Mouse (Mus musculus) hindbrain, embryonic 15.5 days (tissue): ENCODE results near the gene Nap1l2. TPM values are rescaled to one million over a fixed set of nuclear protein-coding genes. Genes with fewer than 3 reads are reported as not detected.
"Not testable (repeated sequence)": the region's sequence is repeated elsewhere in the genome, so short reads cannot be mapped to it uniquely, and the experiment has no call there.

Experiments
- ATAC-seq: fragments of 200-750 bp; cut with Nextera tagmentation; 2 replicates; pipeline ENCODE4 v1.8.0; 2017; ENCODE audit warnings: low read depth, moderate number of reproducible peaks, moderate TSS enrichment; ENCODE audit not compliant: low FRiP score
- H3K27ac ChIP-seq: fragments of 300-500 bp; sonication (generic); replicated peaks from 2 replicates; pipeline ENCODE4 v1.5.1; 2015; ENCODE audit warnings: mild to moderate bottlenecking, inconsistent platforms
- H3K27me3 ChIP-seq: fragments of 300-500 bp; sonication (generic); 2 replicates; pipeline ENCODE4 v1.6.1; 2015; ENCODE audit warnings: control low read depth, inconsistent platforms
- H3K36me3 ChIP-seq: fragments of 300-500 bp; sonication (generic); 2 replicates; pipeline ENCODE4 v1.6.1; 2015; ENCODE audit warnings: control low read depth, inconsistent platforms
- H3K4me1 ChIP-seq: fragments of 300-500 bp; sonication (generic); replicated peaks from 2 replicates; pipeline ENCODE4 v1.6.1; 2015; ENCODE audit warnings: control low read depth, inconsistent platforms
- H3K4me2 ChIP-seq: fragments of 300-500 bp; sonication (generic); 2 replicates; pipeline ENCODE4 v1.6.1; 2015; ENCODE audit warnings: moderate library complexity, mild to moderate bottlenecking, inconsistent platforms
- H3K4me3 ChIP-seq: fragments of 300-500 bp; sonication (generic); 2 replicates; pipeline ENCODE4 v1.5.1; 2015; ENCODE audit warnings: mild to moderate bottlenecking, inconsistent platforms
- H3K9ac ChIP-seq: fragments of 300-500 bp; sonication (generic); 2 replicates; pipeline ENCODE4 v1.6.1; 2015; ENCODE audit warnings: inconsistent platforms
- H3K9me3 ChIP-seq: fragments of 300-500 bp; sonication (generic); 2 replicates; pipeline ENCODE4 v1.6.1; 2016; ENCODE audit warnings: control low read depth, inconsistent platforms
- WGBS: fragments of 180-500 bp; shearing (Covaris S2); methylation state at CpG from one replicate; pipeline ENCODE4 v1.1.7; 2015; 5-methylcytosine and 5-hydroxymethylcytosine counted together
- polyA plus RNA-seq: library from polyadenylated mRNA; unstranded; fragments of >200 nt; fragmentation: Nextera tagmentation; extraction: Ambion mirVana; gene quantifications from 2 replicates; pipeline ENCODE4 v1.2.1, GENCODE M21; 2015

The Nap1l2 gene
- 96.1 and 97.5 TPM in 2 replicates for polyA plus RNA-seq

GRCm38 (mm10) chrX:103186431-103186786, at the start of gene Nap1l2:
Gene Nap1l2, minus strand, starts transcription at chrX:103186640.
- H3K27me3 ChIP-seq = no peaks in the 10 kb centered on the region; the same call in 1 of the 2 replicates
- peak within 1 kb of the TSS; percentile 90 for H3K27ac ChIP-seq
- H3K36me3 ChIP-seq = no peaks in the 10 kb centered on the region
- peak within 1 kb of the TSS; percentile 61 for H3K9ac ChIP-seq
- ATAC-seq = peak; percentile 95
- H3K4me2 ChIP-seq = peak within 1 kb of the TSS; percentile 50
- H3K4me1 ChIP-seq = no peaks in the 10 kb centered on the region
- peak within 1 kb of the TSS; percentile 51 for H3K4me3 ChIP-seq
- no peaks in the 10 kb centered on the region for H3K9me3 ChIP-seq
- 30% methylated on average over 13 of the region's 13 CpGs for WGBS

GRCm38 (mm10) chrX:103215251-103215650, 28.8 kb upstream of the Nap1l2 start:
- H3K4me2 ChIP-seq = no peak overlapping the region
- H3K9ac ChIP-seq = no peak overlapping the region
- no peaks in the 10 kb centered on the region for H3K9me3 ChIP-seq
- H3K27me3 ChIP-seq = peaks cover 27% of the 10 kb centered on the region
- no peaks in the 10 kb centered on the region for H3K4me1 ChIP-seq
- no peaks in the 10 kb centered on the region for H3K36me3 ChIP-seq
- H3K4me3 ChIP-seq = no peak overlapping the region
- no peak for ATAC-seq
- H3K27ac ChIP-seq = no peak overlapping the region
- WGBS = 78% methylated on average over 4 of the region's 4 CpGs

GRCm38 (mm10) chrX:103186829-103187228, 389 bp upstream of the Nap1l2 start:
- H3K9ac ChIP-seq = peak overlapping the region; percentile 29; the same call in 1 of the 2 replicates
- 29% methylated on average over 1 of the region's 1 CpGs for WGBS
- H3K27me3 ChIP-seq = no peaks in the 10 kb centered on the region; the same call in 1 of the 2 replicates

GRCm38 (mm10) chrX:103185781-103186430, 534 bp downstream of the Nap1l2 start:
- H3K4me3 ChIP-seq = peak overlapping the region; percentile 51
- H3K9ac ChIP-seq = peak overlapping the region; percentile 61
- no peaks in the 10 kb centered on the region for H3K36me3 ChIP-seq
- H3K9me3 ChIP-seq = no peaks in the 10 kb centered on the region
- H3K4me2 ChIP-seq = peak overlapping the region; percentile 50
- H3K27me3 ChIP-seq = no peaks in the 10 kb centered on the region; the same call in 1 of the 2 replicates
- H3K4me1 ChIP-seq = no peaks in the 10 kb centered on the region
- 19% methylated on average over 20 of the region's 20 CpGs for WGBS
- H3K27ac ChIP-seq = peak overlapping the region; percentile 90
- peak; percentile 39; the same call in 1 of the 2 replicates for ATAC-seq

More at GRCm38 (mm10) chrX:103186829-103187228, 389 bp upstream of the Nap1l2 start:
- Histone ChIP-seq H3K4me3 (peak overlapping the region; percentile 51), H3K4me1 (no peaks in the 10 kb centered on the region), H3K36me3 (no peaks in the 10 kb centered on the region), H3K4me2 (peak overlapping the region; percentile 50), H3K9me3 (no peaks in the 10 kb centered on the region), H3K27ac (peak overlapping the region; percentile 90)
- ATAC-seq = peak; percentile 73; the same call in 1 of the 2 replicates

GRCm38 (mm10) chrX:103183536-103183935, 2.9 kb downstream of the Nap1l2 start:
- Histone ChIP-seq H3K9ac (no peak overlapping the region), H3K4me3 (peak overlapping the region; percentile 11; the same call in 1 of the 2 replicates), H3K4me2 (peak overlapping the region; percentile 46), H3K9me3 (no peaks in the 10 kb centered on the region), H3K4me1 (no peaks in the 10 kb centered on the region), H3K27me3 (peaks cover 4% of the 10 kb centered on the region; the same call in 1 of the 2 replicates), H3K36me3 (no peaks in the 10 kb centered on the region), H3K27ac (no peak overlapping the region)
- ATAC-seq = no peak

GRCm38 (mm10) chrX:103179771-103180558, 6.5 kb downstream of the Nap1l2 start:
- WGBS = 79% methylated on average over 4 of the region's 4 CpGs
- no peak overlapping the region for H3K4me2 ChIP-seq
- H3K27ac ChIP-seq = no peak overlapping the region
- peaks cover 4% of the 10 kb centered on the region; the same call in 1 of the 2 replicates for H3K27me3 ChIP-seq
- no peak overlapping the region for H3K4me3 ChIP-seq
- no peaks in the 10 kb centered on the region for H3K4me1 ChIP-seq
- H3K36me3 ChIP-seq = no peaks in the 10 kb centered on the region
- H3K9me3 ChIP-seq = no peaks in the 10 kb centered on the region
- no peak overlapping the region for H3K9ac ChIP-seq
- no peak for ATAC-seq

GRCm38 (mm10) chrX:103164948-103165605, 21.4 kb downstream of the Nap1l2 start:
- not testable (repeated sequence) for H3K4me1 ChIP-seq, H3K36me3 ChIP-seq, H3K27me3 ChIP-seq, H3K27ac ChIP-seq, H3K9ac ChIP-seq, H3K9me3 ChIP-seq
- WGBS = 26% methylated on average over 19 of the region's 83 CpGs
- H3K4me3 ChIP-seq = peak overlapping the region; percentile 33
- peak overlapping the region; percentile 46 for H3K4me2 ChIP-seq
- peak; percentile 92 for ATAC-seq

GRCm38 (mm10) chrX:103156134-103156533, 30.3 kb downstream of the Nap1l2 start:
- Histone ChIP-seq H3K4me1 (no peaks in the 10 kb centered on the region), H3K4me3 (no peak overlapping the region), H3K9me3 (no peaks in the 10 kb centered on the region), H3K27ac (no peak overlapping the region), H3K36me3 (no peaks in the 10 kb centered on the region), H3K27me3 (peaks cover 18% of the 10 kb centered on the region), H3K4me2 (no peak overlapping the region), H3K9ac (no peak overlapping the region)
- ATAC-seq = no peak
- WGBS = 51% methylated on average over 1 of the region's 1 CpGs

GRCm38 (mm10) chrX:103138549-103138948, 47.9 kb downstream of the Nap1l2 start:
- Histone ChIP-seq H3K4me2 (no peak overlapping the region), H3K9ac (no peak overlapping the region), H3K36me3 (no peaks in the 10 kb centered on the region), H3K27ac (no peak overlapping the region), H3K4me1 (no peaks in the 10 kb centered on the region), H3K9me3 (no peaks in the 10 kb centered on the region), H3K4me3 (no peak overlapping the region), H3K27me3 (no peaks in the 10 kb centered on the region)
- ATAC-seq = no peak
- WGBS = 88% methylated on average over 3 of the region's 3 CpGs
